Mouse (Mus musculus): Measurements from ENCODE around the gene Cr2. TPM values are rescaled to one million over a fixed set of nuclear protein-coding genes. Genes with fewer than 3 reads are reported as not detected.
A peak's percentile ranks its signal among the peaks of the same experiment; 100 is the strongest.

Cr2 gene
- polyA plus RNA-seq, 1 experiment from 2014 or later = not detected

GRCm38 (mm10) chr1:195092220-195092720 is 84.2 kb downstream of the Cr2 start, which contains the start of gene Cd46:
Gene Cd46 (minus strand): TSS chr1:195092249.
- peak within 1 kb of the TSS; percentile 56 for H3K4me3 ChIP-seq (ENCODE audit: inconsistent target)
- H3K27ac ChIP-seq = peak within 1 kb of the TSS; percentile 31
- 6% methylated on average over 14 of the region's 14 CpGs for WGBS (ENCODE audit: missing documents)
- no peaks in the 10 kb centered on the region; the same call in 1 of the 2 replicates for H3K36me3 ChIP-seq (ENCODE audit: inconsistent target)
- no peaks in the 10 kb centered on the region for H3K79me2 ChIP-seq (ENCODE audit: inconsistent target)

DNA sequence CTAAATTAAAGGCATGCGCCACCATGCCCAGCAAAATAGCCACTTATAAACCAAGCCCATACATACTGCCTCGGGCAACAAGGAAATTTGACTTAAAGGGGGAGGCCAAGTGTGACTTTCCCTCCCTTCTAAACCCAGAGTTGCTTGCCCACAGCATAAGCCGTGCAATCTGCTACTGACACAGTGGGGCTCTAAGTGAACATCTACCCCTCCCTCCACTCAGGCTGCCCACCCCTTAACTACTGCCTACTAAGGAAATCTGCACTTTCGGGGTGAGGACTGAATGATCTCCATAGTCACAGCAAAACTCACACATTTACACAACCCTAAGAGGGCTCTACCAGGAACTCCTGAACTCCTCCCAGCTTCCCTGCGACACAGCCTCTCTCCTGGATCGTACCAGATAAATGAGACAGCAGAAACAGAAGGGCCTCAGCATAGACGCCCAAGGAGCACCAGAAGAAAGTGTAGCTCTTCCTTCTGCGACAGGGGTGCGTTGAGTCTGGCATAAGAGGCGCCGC is 84.8 kb downstream of the Cr2 start:
- Histone ChIP-seq H3K79me2 (ENCODE audit: inconsistent target) (no peaks in the 10 kb centered on the region), H3K4me3 (ENCODE audit: inconsistent target) (peak overlapping the region; percentile 56), H3K27ac (peak overlapping the region; percentile 31), H3K36me3 (ENCODE audit: inconsistent target) (no peaks in the 10 kb centered on the region; the same call in 1 of the 2 replicates)
- 20% methylated on average over 11 of the region's 11 CpGs for WGBS (ENCODE audit: missing documents)

Other genes starting within 250 kb of the Cr2 start
- 0.07 to 1.3 TPM (median 0.16 TPM) in 3 replicates for gene Cd34, start 237.9 kb downstream of the Cr2 start, polyA plus RNA-seq (2018)
- 0.09 to 0.36 TPM (median 0.27 TPM) in 3 replicates for gene Cd46, start 84.5 kb downstream of the Cr2 start, polyA plus RNA-seq (2018)
- 103 to 129 TPM (median 106 TPM) in 3 replicates for gene Cr1l, start 45.1 kb downstream of the Cr2 start, polyA plus RNA-seq (2018)